Mouse (Mus musculus) thymus, adult 2 months (tissue): ENCODE measurements around the gene Sec1. TPM values are rescaled to one million over a fixed set of nuclear protein-coding genes. Genes with fewer than 3 reads are reported as not detected.

Experiments
- DNase-seq: peaks from one replicate; pipeline ENCODE4 v3.0.0; 2021
- H3K27ac ChIP-seq: fragments of 200-500 bp; 2 replicates; pipeline ENCODE4 v1.5.1; 2012; ENCODE audit warnings: low read length, control low read depth; ENCODE audit not compliant: control insufficient read depth, insufficient read depth
- H3K27me3 ChIP-seq: fragments of 200-500 bp; 2 replicates; pipeline ENCODE4 v1.6.1; 2012; ENCODE audit warnings: mild to moderate bottlenecking, low read length, moderate library complexity, mixed read lengths; ENCODE audit not compliant: control insufficient read depth, insufficient read depth
- H3K36me3 ChIP-seq: fragments of 200-500 bp; 2 replicates; pipeline ENCODE4 v1.6.1; 2012; ENCODE audit warnings: mild to moderate bottlenecking, low read length, moderate library complexity; ENCODE audit not compliant: control insufficient read depth, insufficient read depth
- H3K4me1 ChIP-seq: fragments of 200-500 bp; replicated peaks from 2 replicates; pipeline ENCODE4 v1.6.1; 2012; ENCODE audit warnings: low read length; ENCODE audit not compliant: control insufficient read depth, insufficient read depth
- H3K4me3 ChIP-seq: fragments of 200-500 bp; 2 replicates; pipeline ENCODE4 v1.5.1; 2012; ENCODE audit warnings: mild to moderate bottlenecking, low read length, control low read depth, moderate library complexity; ENCODE audit not compliant: control insufficient read depth, insufficient read depth
- CTCF ChIP-seq: fragments of 200-500 bp; IDR thresholded peaks from 2 replicates; pipeline ENCODE4 v1.5.1; 2012; ENCODE audit warnings: mild to moderate bottlenecking, control low read depth, low read length, moderate library complexity, borderline replicate concordance; ENCODE audit not compliant: control insufficient read depth, poor library complexity, insufficient read depth; ENCODE audit errors: extremely low read depth
- POLR2A ChIP-seq: fragments of 200-500 bp; IDR thresholded peaks from 2 replicates; pipeline ENCODE4 v1.6.1; 2012; ENCODE audit warnings: mild to moderate bottlenecking, low read length, control low read depth, moderate library complexity; ENCODE audit not compliant: control insufficient read depth, poor library complexity, insufficient read depth; ENCODE audit errors: extremely low read depth
- WGBS: fragments of 180-500 bp; shearing (Covaris S2); methylation state at CpG from one replicate; pipeline ENCODE4 v1.1.7; 2018; 5-methylcytosine and 5-hydroxymethylcytosine counted together
- polyA plus RNA-seq: library from polyadenylated mRNA; depleted of rRNA; stranded (reverse); fragments of >200 nt; gene quantifications from 2 replicates; pipeline ENCODE4 v1.2.3, GENCODE M21; 2012

The Sec1 gene
- polyA plus RNA-seq, 1 experiment: 1.9 TPM

DNA sequence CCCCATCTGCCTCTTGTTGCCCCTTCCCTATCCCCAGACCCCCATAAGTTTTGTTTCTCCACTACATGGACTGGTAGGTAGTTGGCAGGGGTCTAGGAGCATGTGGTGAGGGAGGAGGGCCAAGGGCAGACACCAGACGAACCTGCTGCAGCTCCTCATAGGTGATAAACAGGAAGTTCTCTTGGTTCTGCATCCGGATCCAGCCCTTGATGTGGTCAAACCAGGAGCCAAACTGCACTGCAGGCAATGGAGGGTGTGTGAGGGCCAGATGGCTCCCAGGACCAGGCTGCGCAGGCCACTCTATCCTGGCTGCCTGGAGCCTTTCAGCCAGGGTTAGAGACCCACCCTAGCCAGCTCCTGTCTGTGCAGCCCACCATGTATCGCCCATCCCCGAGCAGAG, 39.3 kb upstream of the Sec1 start:
- no peak for TF ChIP-seq CTCF
- peak; percentile 47; the same call in 1 of the 2 replicates for TF ChIP-seq POLR2A
- H3K27ac ChIP-seq: peak overlapping the region; percentile 90
- H3K36me3 ChIP-seq: no peaks in the 10 kb centered on the region
- no peaks in the 10 kb centered on the region for H3K27me3 ChIP-seq
- no peak overlapping the region for H3K4me3 ChIP-seq
- peak; percentile 83 for DNase-seq
- WGBS: 10% methylated on average over 5 of the region's 5 CpGs
- peaks cover 32% of the 10 kb centered on the region for H3K4me1 ChIP-seq

DNA sequence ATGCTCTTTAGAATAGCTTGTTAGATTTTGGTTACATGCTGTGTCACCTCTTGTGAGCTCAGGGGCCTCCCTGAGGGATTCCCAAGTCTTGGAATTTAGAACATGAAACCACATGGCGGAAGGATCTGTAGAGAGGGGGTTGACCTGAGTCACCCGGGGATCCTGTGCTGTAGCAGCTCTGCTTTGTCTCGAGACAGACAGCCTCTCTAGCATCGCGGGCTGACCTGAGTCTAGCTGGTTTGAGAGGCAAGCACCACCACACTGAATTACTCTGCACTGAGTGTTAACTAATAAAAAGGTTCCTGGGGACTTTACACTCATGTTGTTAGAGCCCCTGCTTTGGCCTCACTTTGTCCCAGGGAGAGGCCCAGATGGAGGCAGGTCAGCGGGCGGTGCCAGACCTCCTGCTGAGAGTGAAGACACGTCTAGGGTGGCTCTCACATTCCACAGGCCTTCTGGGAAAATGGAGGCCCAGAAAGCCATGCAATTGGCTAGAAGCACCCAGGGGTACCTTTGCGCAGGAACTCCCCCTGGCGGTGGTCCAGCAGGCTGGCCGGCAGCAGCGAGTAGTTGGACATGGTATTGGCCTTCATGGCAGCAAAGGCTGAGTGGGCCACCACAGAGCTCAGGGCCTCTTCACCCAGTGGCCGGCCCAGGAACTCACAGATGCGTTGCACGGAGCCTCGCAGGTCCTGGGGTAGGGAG, 36.7 kb upstream of the Sec1 start:
- no peak for TF ChIP-seq POLR2A
- TF ChIP-seq CTCF: peak; percentile 75; the same call in 1 of the 2 replicates
- Histone ChIP-seq H3K27ac (no peak overlapping the region), H3K4me1 (peaks cover 32% of the 10 kb centered on the region), H3K36me3 (no peaks in the 10 kb centered on the region), H3K4me3 (no peak overlapping the region), H3K27me3 (no peaks in the 10 kb centered on the region)
- peak; percentile 61 for DNase-seq
- whole genome bisulfite sequencing: 65% methylated on average over 16 of the region's 16 CpGs

DNA sequence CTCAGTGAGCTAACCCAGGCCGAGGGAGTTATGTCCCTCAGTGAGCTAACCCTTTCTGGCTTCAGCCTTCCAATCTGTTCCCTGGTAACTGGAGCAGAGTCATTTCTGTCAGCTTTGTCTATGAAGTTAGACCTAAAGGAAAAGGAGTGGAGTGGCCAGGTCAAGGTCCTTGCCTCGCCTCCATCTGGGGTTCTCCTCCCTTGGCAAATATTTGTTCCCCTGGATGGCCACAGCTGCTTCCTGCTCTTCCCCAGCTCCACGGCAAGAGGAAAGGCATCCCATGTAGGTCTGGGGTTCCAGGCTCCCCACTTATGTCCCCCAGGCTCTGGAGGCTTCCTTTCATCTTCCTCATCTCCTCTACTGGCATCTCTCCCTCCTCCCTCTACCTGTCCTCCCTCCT, 33.4 kb upstream of the Sec1 start:
- no peak overlapping the region for H3K27ac ChIP-seq
- TF ChIP-seq POLR2A (no peak), CTCF (no peak)
- 89% methylated on average over 3 of the region's 3 CpGs for WGBS
- H3K4me1 ChIP-seq: peaks cover 16% of the 10 kb centered on the region
- H3K27me3 ChIP-seq: no peaks in the 10 kb centered on the region
- DNase-seq: no peak
- H3K4me3 ChIP-seq: no peak overlapping the region
- H3K36me3 ChIP-seq: no peaks in the 10 kb centered on the region

DNA sequence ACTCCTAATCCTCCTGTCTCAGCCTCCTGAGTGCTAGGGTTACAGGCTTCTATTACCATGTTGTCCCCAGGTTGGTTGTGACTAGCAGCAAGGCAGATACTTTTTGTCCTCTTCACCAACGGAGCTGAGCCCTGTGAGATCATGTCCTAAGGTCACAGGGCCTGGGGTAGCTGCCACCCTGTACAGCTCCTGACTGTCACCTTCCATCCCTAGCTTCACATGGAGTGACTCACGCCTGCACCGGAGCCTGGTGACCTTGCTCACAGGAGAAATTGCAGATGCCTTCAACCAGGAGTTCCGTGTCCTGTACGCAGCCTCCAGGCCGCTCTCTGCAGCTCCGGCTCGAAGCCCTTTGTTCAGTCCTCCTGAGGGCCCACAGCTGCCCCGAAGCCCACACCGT, 32.2 kb upstream of the Sec1 start:
- no peaks in the 10 kb centered on the region for H3K36me3 ChIP-seq
- H3K4me1 ChIP-seq: peaks cover 8% of the 10 kb centered on the region
- 97% methylated on average over 10 of the region's 10 CpGs for WGBS
- TF ChIP-seq CTCF (no peak), POLR2A (no peak)
- no peak for DNase-seq
- H3K27ac ChIP-seq: no peak overlapping the region
- H3K27me3 ChIP-seq: no peaks in the 10 kb centered on the region
- no peak overlapping the region for H3K4me3 ChIP-seq

DNA sequence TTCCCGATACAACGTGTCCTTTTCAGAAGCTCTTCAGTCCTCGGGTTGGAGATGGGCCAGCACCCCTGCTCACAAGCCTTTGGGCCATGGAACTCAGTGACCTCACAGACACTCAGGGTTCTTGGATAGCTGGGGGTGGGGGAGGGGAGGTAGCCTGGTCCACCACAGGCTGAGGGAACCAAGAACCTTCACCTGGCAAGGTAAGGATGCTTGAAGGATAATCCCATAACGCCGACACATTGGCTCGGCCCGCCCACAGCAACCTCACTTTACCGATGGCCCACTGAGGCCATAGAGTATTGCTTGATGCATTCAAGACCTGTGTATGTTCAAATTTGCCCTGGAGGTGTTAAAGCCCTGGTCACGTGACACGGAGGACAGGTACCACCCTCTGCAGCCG, 31.5 kb upstream of the Sec1 start, which contains the start of gene Spaca4:
Gene Spaca4 (minus strand): TSS at position 101 of the 400 bp plus-strand sequence.
- Histone ChIP-seq H3K27me3 (no peaks in the 10 kb centered on the region), H3K4me3 (no peak within 1 kb of the TSS), H3K27ac (no peak within 1 kb of the TSS), H3K4me1 (peaks cover under 1% of the 10 kb centered on the region; the same call in 1 of the 2 replicates), H3K36me3 (peaks cover 4% of the 10 kb centered on the region)
- no peak for DNase-seq
- no peak for TF ChIP-seq POLR2A
- no peak for TF ChIP-seq CTCF
- WGBS: 98% methylated on average over 11 of the region's 11 CpGs

DNA sequence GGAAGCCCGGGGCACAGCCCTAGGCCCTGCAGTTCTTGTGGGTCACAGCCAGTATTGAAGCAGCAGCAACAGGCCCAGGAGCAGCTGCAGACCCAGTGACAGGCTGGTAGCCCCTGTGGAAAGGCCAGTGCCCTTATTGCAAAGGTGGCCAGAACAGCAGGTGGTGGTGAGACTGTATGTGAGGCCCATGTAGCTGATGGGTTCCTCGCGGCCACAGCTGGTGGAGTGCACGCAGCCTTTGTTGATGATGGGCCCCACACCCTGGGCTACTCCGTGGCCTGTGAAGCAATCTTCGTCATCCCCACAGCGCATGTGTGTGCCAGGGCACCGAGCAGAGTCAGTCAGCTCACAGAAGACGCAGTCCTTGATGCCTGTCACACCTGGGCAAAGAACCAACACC, 30.9 kb upstream of the Sec1 start:
- Histone ChIP-seq H3K4me3 (no peak overlapping the region), H3K36me3 (peaks cover 8% of the 10 kb centered on the region), H3K27ac (no peak overlapping the region), H3K4me1 (no peaks in the 10 kb centered on the region), H3K27me3 (no peaks in the 10 kb centered on the region)
- DNase-seq: no peak
- TF ChIP-seq CTCF (no peak), POLR2A (no peak)
- 94% methylated on average over 9 of the region's 9 CpGs for WGBS
